In genomic region chr11:105217771-105218170, GRCm38 (mm10) we compare ENCODE assay signal across 28 mouse cellular contexts. TPM values are rescaled to one million over a fixed set of nuclear protein-coding genes. Genes with fewer than 3 reads are reported as not detected.
A peak's percentile ranks its signal among the peaks of the same experiment; 100 is the strongest.
DNase-seq lines count a peak whose midpoint lies in the region; ATAC-seq and TF ChIP-seq lines count a peak whose summit lies in the region.
"Had no signal": no experiment of that assay in that cellular context is flagged by ENCODE, and none has a peak within 500 bp of the region (broad histone marks: within the 10 kb centered on the region; RNA-seq: fewer than 3 reads in every experiment).

No protein-coding gene starts in this region.

- peaks cover 33% of the 10 kb centered on the region for H3K36me3 ChIP-seq in lung, embryonic 15.5 days

- TF ChIP-seq POLR2A in lung, adult 2 months (IDR thresholded peaks at IDR 0.05; ENCODE audit: borderline replicate concordance, extremely low read depth, low read depth, low read length), result no peak

- H3K4me2 ChIP-seq in lung, embryonic 15.5 days, result no peak overlapping the region
- H3K4me2 ChIP-seq: embryonic facial prominence, embryonic 12.5 days; embryonic facial prominence, embryonic 15.5 days; forebrain, embryonic 13.5 days; heart, embryonic 12.5 days; heart, embryonic 15.5 days; hindbrain, embryonic 14.5 days had no signal

- DNase-seq in heart, adult 11 months, result peak; percentile 23
- DNase-seq in heart, postnatal 36 days, result no peak
- DNase-seq in lung, adult 2 months, result no peak
- peak; percentile 4 for DNase-seq in lung, postnatal 36 days
- no peak for DNase-seq in lung, postnatal 4 days
- no peak for DNase-seq in thymus, postnatal 14 days
- no peak for DNase-seq in cerebellum, adult 18-20 months
- DNase-seq: adrenal gland, postnatal 10 days; adrenal gland, postnatal 36 days; cerebellum, adult 2 months; cerebellum, adult 9-11 months; cerebellum, postnatal 25 days; gastrocnemius, postnatal 10 days; gastrocnemius, postnatal 36 days; heart, adult 18-20 months; heart, postnatal 10 days; heart, postnatal 4 days had no signal

- no peak overlapping the region for H3K9ac ChIP-seq in lung, embryonic 15.5 days
- H3K9ac ChIP-seq: embryonic facial prominence, embryonic 12.5 days; embryonic facial prominence, embryonic 15.5 days; forebrain, embryonic 13.5 days; heart, embryonic 12.5 days; heart, embryonic 15.5 days; hindbrain, embryonic 14.5 days had no signal

- H3K27me3 ChIP-seq in lung, embryonic 15.5 days, result no peaks in the 10 kb centered on the region
- H3K27me3 ChIP-seq: embryonic facial prominence, embryonic 12.5 days; embryonic facial prominence, embryonic 15.5 days; forebrain, embryonic 13.5 days; heart, embryonic 12.5 days; heart, embryonic 15.5 days had no signal

- H3K9me3 ChIP-seq in lung, embryonic 15.5 days, result no peaks in the 10 kb centered on the region
- H3K9me3 ChIP-seq: embryonic facial prominence, embryonic 12.5 days; embryonic facial prominence, embryonic 15.5 days; forebrain, embryonic 10.5 days; forebrain, embryonic 13.5 days; heart, embryonic 15.5 days had no signal

- intact Hi-C loops in heart, postnatal 36 days (cut with DNase I), result no loop called here

- 0 out of 2 replicates have a peak, but pooled peaks have one; percentile 39 for ATAC-seq in lung, embryonic 15.5 days (ENCODE audit: borderline replicate concordance, extremely low read depth, low FRiP score, low TSS enrichment)
- ATAC-seq: activated CD4-positive, CD25-positive, alpha-beta regulatory T cell, adult 4 months; forebrain, embryonic 13.5 days; forebrain, embryonic 16.5 days; hindbrain, postnatal 0 days had no signal

- no peak overlapping the region for H3K27ac ChIP-seq in lung, embryonic 15.5 days
- H3K27ac ChIP-seq: embryonic facial prominence, embryonic 12.5 days; embryonic facial prominence, embryonic 15.5 days; forebrain, embryonic 10.5 days; forebrain, embryonic 13.5 days; heart, embryonic 15.5 days; hindbrain, embryonic 14.5 days; hindbrain, postnatal 0 days had no signal

- H3K4me3 ChIP-seq in lung, embryonic 15.5 days, result no peak overlapping the region
- no peak overlapping the region for H3K4me3 ChIP-seq in lung, adult 2 months (replicated peaks; ENCODE audit: extremely low read depth, low read depth, low read length)
- H3K4me3 ChIP-seq: embryonic facial prominence, embryonic 12.5 days; embryonic facial prominence, embryonic 15.5 days; forebrain, embryonic 10.5 days; forebrain, embryonic 13.5 days; heart, embryonic 12.5 days; heart, embryonic 15.5 days had no signal

- no peak for TF ChIP-seq CTCF in lung, adult 2 months (IDR thresholded peaks at IDR 0.05; ENCODE audit: insufficient read depth, low read length)

- H3K4me1 ChIP-seq in lung, embryonic 15.5 days, result peaks cover 3% of the 10 kb centered on the region; the same call in 1 of the 2 replicates
- peaks cover 7% of the 10 kb centered on the region for H3K4me1 ChIP-seq in lung, adult 2 months (ENCODE audit: control insufficient read depth, insufficient read depth, low read length)
- H3K4me1 ChIP-seq: embryonic facial prominence, embryonic 12.5 days; embryonic facial prominence, embryonic 15.5 days; forebrain, embryonic 10.5 days; forebrain, embryonic 13.5 days had no signal

- 32% methylated on average over 2 of the region's 2 CpGs for WGBS in lung, embryonic 15.5 days
- WGBS in lung, adult 2 months, result 23% methylated on average over 2 of the region's 2 CpGs

RNA-seq across cellular contexts. Expression of gene Tlk2, which starts 39.2 kb away (rescaled TPM):
- 10 to 100 TPM; 39.6 to 41.2 TPM for total RNA-seq in heart, postnatal 36 days (2021)
- polyA plus RNA-seq in lung, embryonic 15.5 days (2015; fragmentation: Nextera tagmentation; extraction: Ambion mirVana), result 18.7 and 18.9 TPM in 2 replicates
- polyA plus RNA-seq in lung, adult 2 months (2012; rRNA removed), result 11.8 and 13.5 TPM in 2 replicates

Comparison
In these comparisons a context has a peak if more than half of its experiments do, and no peak if none do; other contexts are left out.
1. DNase-seq: peak in heart, adult 11 months (single experiment) and lung, postnatal 36 days (single experiment); none in heart, postnatal 36 days (0 of 2), lung, adult 2 months (single experiment), lung, postnatal 4 days (0 of 2), thymus, postnatal 14 days (single experiment) and cerebellum, adult 18-20 months (0 of 2).